Comparison of ENCODE assay signal across 20 mouse cellular contexts in the genomic region with DNA sequence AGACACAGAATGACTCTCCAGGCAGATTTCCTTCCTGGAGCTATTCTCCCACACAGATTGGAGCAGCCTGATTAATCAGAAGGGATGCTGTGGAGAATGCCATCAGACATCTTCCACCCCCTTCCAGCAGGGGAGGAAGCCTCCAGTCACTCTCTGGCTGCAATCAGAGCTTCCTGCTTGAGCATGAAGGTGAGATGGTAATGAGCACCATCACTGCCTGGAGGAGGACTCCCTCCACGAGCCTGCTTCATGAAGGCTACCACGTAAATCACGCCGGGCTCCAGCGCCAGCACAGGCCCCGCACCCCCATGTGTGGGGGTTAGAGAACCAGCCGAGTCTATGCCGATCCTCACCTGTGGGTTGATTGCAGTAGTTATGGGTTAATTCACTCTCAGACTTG.
DNase-seq lines count a peak whose midpoint lies in the region; ATAC-seq and TF ChIP-seq lines count a peak whose summit lies in the region.
"Had no signal": no experiment of that assay in that cellular context is flagged by ENCODE, and none has a peak within 500 bp of the region (broad histone marks: within the 10 kb centered on the region; RNA-seq: fewer than 3 reads in every experiment).

No protein-coding gene starts in this region.

- H3K9me3 ChIP-seq in kidney, postnatal 0 days (replicated peaks; ENCODE audit: low read length): no peaks in the 10 kb centered on the region
- H3K9me3 ChIP-seq in kidney, embryonic 15.5 days (replicated peaks): no peaks in the 10 kb centered on the region
- H3K9me3 ChIP-seq in neural tube, embryonic 13.5 days: no peaks in the 10 kb centered on the region
- H3K9me3 ChIP-seq in neural tube, embryonic 15.5 days (replicated peaks): no peaks in the 10 kb centered on the region
- H3K9me3 ChIP-seq: embryonic facial prominence, embryonic 13.5 days; hindbrain, embryonic 12.5 days had no signal

- no peak overlapping the region for H3K4me3 ChIP-seq in kidney, postnatal 0 days (replicated peaks; ENCODE audit: low read depth, low read length)
- H3K4me3 ChIP-seq in kidney, embryonic 15.5 days (replicated peaks): no peak overlapping the region
- H3K4me3 ChIP-seq in neural tube, embryonic 13.5 days: no peak overlapping the region
- no peak overlapping the region for H3K4me3 ChIP-seq in neural tube, embryonic 15.5 days (replicated peaks)
- H3K4me3 ChIP-seq: embryonic facial prominence, embryonic 13.5 days; hindbrain, embryonic 12.5 days; liver, embryonic 12.5 days had no signal

- no peaks in the 10 kb centered on the region for H3K27me3 ChIP-seq in kidney, postnatal 0 days (ENCODE audit: insufficient read depth, low read length)
- no peaks in the 10 kb centered on the region for H3K27me3 ChIP-seq in kidney, embryonic 15.5 days
- no peaks in the 10 kb centered on the region for H3K27me3 ChIP-seq in neural tube, embryonic 13.5 days
- H3K27me3 ChIP-seq in neural tube, embryonic 15.5 days (replicated peaks): no peaks in the 10 kb centered on the region
- H3K27me3 ChIP-seq: embryonic facial prominence, embryonic 13.5 days; hindbrain, embryonic 12.5 days; liver, embryonic 12.5 days; Patski had no signal

- H3K4me1 ChIP-seq in kidney, postnatal 0 days (replicated peaks; ENCODE audit: insufficient read depth, low read length): peaks cover 11% of the 10 kb centered on the region; the same call in 1 of the 2 replicates
- peaks cover 21% of the 10 kb centered on the region for H3K4me1 ChIP-seq in kidney, embryonic 15.5 days
- H3K4me1 ChIP-seq in neural tube, embryonic 13.5 days (replicated peaks): peaks cover 34% of the 10 kb centered on the region
- peaks cover 24% of the 10 kb centered on the region for H3K4me1 ChIP-seq in neural tube, embryonic 15.5 days
- H3K4me1 ChIP-seq: liver, embryonic 12.5 days had no signal

- 46% methylated on average over 8 of the region's 8 CpGs for WGBS in kidney, postnatal 0 days
- 59% methylated on average over 8 of the region's 8 CpGs for WGBS in kidney, embryonic 15.5 days
- 78% methylated on average over 8 of the region's 8 CpGs for WGBS in neural tube, embryonic 13.5 days
- 78% methylated on average over 8 of the region's 8 CpGs for WGBS in neural tube, embryonic 15.5 days

- H3K27ac ChIP-seq in kidney, postnatal 0 days: no peak overlapping the region
- no peak overlapping the region for H3K27ac ChIP-seq in kidney, embryonic 15.5 days
- H3K27ac ChIP-seq in neural tube, embryonic 13.5 days (replicated peaks): 0 out of 2 replicates have a peak overlapping the region, but pooled peaks have one; percentile 4
- no peak overlapping the region for H3K27ac ChIP-seq in neural tube, embryonic 15.5 days (replicated peaks)
- H3K27ac ChIP-seq: embryonic facial prominence, embryonic 13.5 days; hindbrain, embryonic 12.5 days; liver, embryonic 12.5 days; macrophage had no signal

- ATAC-seq in kidney, postnatal 0 days (replicated peaks; ENCODE audit: low FRiP score, low read depth): no peak
- no peak for ATAC-seq in kidney, embryonic 15.5 days (replicated peaks; ENCODE audit: low FRiP score)
- no peak for ATAC-seq in neural tube, embryonic 13.5 days (ENCODE audit: low read depth)
- ATAC-seq in neural tube, embryonic 15.5 days (ENCODE audit: low FRiP score): no peak
- ATAC-seq: activated CD4-positive, CD25-positive, alpha-beta regulatory T cell, adult 4 months; liver, embryonic 12.5 days; Patski had no signal

- no peaks in the 10 kb centered on the region for H3K36me3 ChIP-seq in kidney, postnatal 0 days (ENCODE audit: insufficient read depth, low read length)
- H3K36me3 ChIP-seq in kidney, embryonic 15.5 days: no peaks in the 10 kb centered on the region
- H3K36me3 ChIP-seq in neural tube, embryonic 13.5 days: no peaks in the 10 kb centered on the region
- no peaks in the 10 kb centered on the region for H3K36me3 ChIP-seq in neural tube, embryonic 15.5 days
- H3K36me3 ChIP-seq: embryonic facial prominence, embryonic 13.5 days; hindbrain, embryonic 12.5 days; liver, embryonic 12.5 days had no signal

- no peak; the same call in 1 of the 2 replicates for TF ChIP-seq CTCF in kidney, postnatal 0 days (IDR thresholded peaks at IDR 0.05; ENCODE audit: low read depth)

- DNase-seq in kidney, postnatal 0 days (ENCODE audit: low spot score): peak; percentile 35
- peak; percentile 67 to 72 for DNase-seq in left cerebral cortex, adult 9 months (ENCODE audit: low spot score in 2 of 2)
- peak; percentile 74 for DNase-seq in telencephalon, adult 2 months (ENCODE audit: low read depth, low spot score)
- no peak for DNase-seq in ovary, postnatal 36 days (ENCODE audit: low spot score)
- DNase-seq: adrenal gland, postnatal 14 days; cerebellum, adult 18-20 months; gastrocnemius, postnatal 36 days; kidney, adult 11 months; kidney, postnatal 14 days; lung, embryonic 14.5 days had no signal

- H3K4me2 ChIP-seq in kidney, postnatal 0 days (ENCODE audit: low read length): no peak overlapping the region
- no peak overlapping the region for H3K4me2 ChIP-seq in kidney, embryonic 15.5 days
- no peak overlapping the region for H3K4me2 ChIP-seq in neural tube, embryonic 13.5 days
- no peak overlapping the region for H3K4me2 ChIP-seq in neural tube, embryonic 15.5 days
- H3K4me2 ChIP-seq: embryonic facial prominence, embryonic 13.5 days; hindbrain, embryonic 12.5 days; liver, embryonic 12.5 days; lung, embryonic 14.5 days; midbrain, embryonic 11.5 days had no signal

- no peak overlapping the region for H3K9ac ChIP-seq in kidney, postnatal 0 days (ENCODE audit: low read depth, low read length)
- H3K9ac ChIP-seq in kidney, embryonic 15.5 days: no peak overlapping the region
- no peak overlapping the region for H3K9ac ChIP-seq in neural tube, embryonic 13.5 days
- H3K9ac ChIP-seq in neural tube, embryonic 15.5 days (replicated peaks): no peak overlapping the region
- H3K9ac ChIP-seq: embryonic facial prominence, embryonic 13.5 days; hindbrain, embryonic 12.5 days; liver, embryonic 12.5 days; lung, embryonic 14.5 days had no signal
